8 mouse cellular contexts compared by ENCODE assay signal in the genomic region with DNA sequence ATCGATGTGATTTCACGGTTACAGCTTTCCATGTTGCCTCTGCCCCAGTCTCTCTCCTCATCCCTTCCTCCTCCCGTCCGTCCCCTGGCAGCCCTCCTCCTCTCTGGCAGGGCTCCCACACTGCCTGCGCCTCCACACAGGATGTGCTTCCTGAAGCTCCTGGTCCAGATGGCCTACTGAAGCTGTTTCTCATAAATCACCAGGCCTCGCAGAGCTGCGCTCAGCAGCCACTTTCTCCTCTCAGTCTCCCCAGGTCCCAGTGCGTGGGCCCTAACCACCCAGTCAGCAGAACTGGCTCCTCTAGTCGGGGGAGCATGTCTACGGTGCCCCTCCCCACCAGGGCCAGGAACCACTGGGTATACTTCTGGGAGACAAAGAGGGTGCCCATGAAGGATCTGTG.
DNase-seq lines count a peak whose midpoint lies in the region; ATAC-seq and TF ChIP-seq lines count a peak whose summit lies in the region.
"Had no signal": no experiment of that assay in that cellular context is flagged by ENCODE, and none has a peak within 500 bp of the region (broad histone marks: within the 10 kb centered on the region; RNA-seq: fewer than 3 reads in every experiment).

No protein-coding gene starts in this region.

- H3K9ac ChIP-seq in intestine, embryonic 15.5 days = no peak overlapping the region
- H3K9ac ChIP-seq: midbrain, embryonic 12.5 days had no signal

- peak; percentile 75 for DNase-seq in adrenal gland, postnatal 10 days
- peak; percentile 81 for DNase-seq in gastrocnemius, adult 2 months
- DNase-seq in left cerebral cortex, adult 18-20 months (ENCODE audit: low spot score in 2 of 2) = peak; percentile 90 to 91
- DNase-seq in mesoderm, embryonic 11.5 days (ENCODE audit: low read depth, low spot score) = peak; percentile 69

- 0 out of 2 replicates have a peak overlapping the region, but pooled peaks have one; percentile 12 for H3K4me2 ChIP-seq in intestine, embryonic 15.5 days (replicated peaks)
- H3K4me2 ChIP-seq: midbrain, embryonic 12.5 days had no signal

- no peak overlapping the region for H3K27ac ChIP-seq in gastrocnemius, adult 2 months
- peak overlapping the region; percentile 59; the same call in 1 of the 2 replicates for H3K27ac ChIP-seq in intestine, embryonic 15.5 days
- H3K27ac ChIP-seq: midbrain, embryonic 12.5 days had no signal

- no peaks in the 10 kb centered on the region for H3K36me3 ChIP-seq in intestine, embryonic 15.5 days
- H3K36me3 ChIP-seq: midbrain, embryonic 12.5 days had no signal

- no peaks in the 10 kb centered on the region for H3K27me3 ChIP-seq in intestine, embryonic 15.5 days (replicated peaks)
- H3K27me3 ChIP-seq: midbrain, embryonic 12.5 days had no signal

- 29% methylated on average over 10 of the region's 10 CpGs for WGBS in intestine, embryonic 15.5 days

- ATAC-seq in cerebellum, adult (ENCODE audit: insufficient number of reproducible peaks, low FRiP score, low TSS enrichment) = peak; percentile 81
- ATAC-seq in intestine, embryonic 15.5 days = peak; percentile 85
- no peak for ATAC-seq in erythroblast, adult 5-6 weeks (replicated peaks; ENCODE audit: low FRiP score, poor library complexity, severe bottlenecking)

- intact Hi-C loops in gastrocnemius, adult 2 months (cut with DNase I) = no loop called here

- H3K4me1 ChIP-seq in intestine, embryonic 15.5 days (replicated peaks) = peaks cover 5% of the 10 kb centered on the region; the same call in 1 of the 2 replicates
- H3K4me1 ChIP-seq: midbrain, embryonic 12.5 days had no signal

- H3K9me3 ChIP-seq in intestine, embryonic 15.5 days = no peaks in the 10 kb centered on the region
- H3K9me3 ChIP-seq: midbrain, embryonic 12.5 days had no signal

- TF ChIP-seq CTCF in gastrocnemius, adult 2 months (IDR thresholded peaks at IDR 0.05) = no peak

- H3K4me3 ChIP-seq in gastrocnemius, adult 2 months = no peak overlapping the region
- H3K4me3 ChIP-seq in intestine, embryonic 15.5 days (replicated peaks) = no peak overlapping the region
- H3K4me3 ChIP-seq: midbrain, embryonic 12.5 days had no signal
